Comparison of ENCODE assay signal across 18 mouse cellular contexts in genomic region chr19:56321303-56321920, GRCm38 (mm10). TPM values are rescaled to one million over a fixed set of nuclear protein-coding genes. Genes with fewer than 3 reads are reported as not detected.
DNase-seq lines count a peak whose midpoint lies in the region; ATAC-seq and TF ChIP-seq lines count a peak whose summit lies in the region.
"Had no signal": no experiment of that assay in that cellular context is flagged by ENCODE, and none has a peak within 500 bp of the region (broad histone marks: within the 10 kb centered on the region; RNA-seq: fewer than 3 reads in every experiment).

No protein-coding gene starts in this region.

- no peak overlapping the region for H3K4me3 ChIP-seq in kidney, embryonic 15.5 days (replicated peaks)
- no peak overlapping the region for H3K4me3 ChIP-seq in embryonic facial prominence, embryonic 14.5 days (ENCODE audit: low read depth, low read length)
- H3K4me3 ChIP-seq in forebrain, postnatal 0 days (ENCODE audit: low read depth, low read length) = no peak overlapping the region
- H3K4me3 ChIP-seq in stomach, postnatal 0 days (ENCODE audit: low read depth, low read length) = no peak overlapping the region
- H3K4me3 ChIP-seq: forebrain, embryonic 15.5 days; limb, embryonic 12.5 days had no signal

- no peak for TF ChIP-seq EP300 in stomach, postnatal 0 days (optimal IDR thresholded peaks at IDR 0.05)

- peaks cover 24% of the 10 kb centered on the region for H3K4me1 ChIP-seq in kidney, embryonic 15.5 days
- peaks cover 25% of the 10 kb centered on the region for H3K4me1 ChIP-seq in embryonic facial prominence, embryonic 14.5 days (ENCODE audit: control insufficient read depth, insufficient read depth, low read length)
- H3K4me1 ChIP-seq in forebrain, postnatal 0 days (ENCODE audit: insufficient read depth) = no peaks in the 10 kb centered on the region
- no peaks in the 10 kb centered on the region for H3K4me1 ChIP-seq in stomach, postnatal 0 days (replicated peaks; ENCODE audit: control insufficient read depth, insufficient read depth)

- 69% methylated on average over 12 of the region's 12 CpGs for WGBS in kidney, embryonic 15.5 days
- WGBS in embryonic facial prominence, embryonic 14.5 days = 63% methylated on average over 12 of the region's 12 CpGs
- 65% methylated on average over 12 of the region's 12 CpGs for WGBS in forebrain, postnatal 0 days
- 85% methylated on average over 12 of the region's 12 CpGs for WGBS in stomach, postnatal 0 days

- no peak overlapping the region for H3K4me2 ChIP-seq in kidney, embryonic 15.5 days
- H3K4me2 ChIP-seq in embryonic facial prominence, embryonic 14.5 days (ENCODE audit: low read depth, low read length) = no peak overlapping the region
- H3K4me2 ChIP-seq in forebrain, postnatal 0 days (ENCODE audit: low read depth) = no peak overlapping the region
- H3K4me2 ChIP-seq in stomach, postnatal 0 days (replicated peaks; ENCODE audit: low read depth) = no peak overlapping the region
- H3K4me2 ChIP-seq: forebrain, embryonic 15.5 days; hindbrain, embryonic 14.5 days had no signal

- H3K27ac ChIP-seq in kidney, embryonic 15.5 days = no peak overlapping the region
- no peak overlapping the region for H3K27ac ChIP-seq in embryonic facial prominence, embryonic 14.5 days (replicated peaks; ENCODE audit: low read depth, low read length)
- H3K27ac ChIP-seq in forebrain, postnatal 0 days (ENCODE audit: low read depth, low read length) = no peak overlapping the region
- no peak overlapping the region for H3K27ac ChIP-seq in stomach, postnatal 0 days (replicated peaks)
- H3K27ac ChIP-seq: forebrain, embryonic 15.5 days; hindbrain, embryonic 14.5 days; limb, embryonic 12.5 days had no signal

- 0 out of 2 replicates have a peak, but pooled peaks cover 4% of the 10 kb centered on the region for H3K27me3 ChIP-seq in kidney, embryonic 15.5 days
- H3K27me3 ChIP-seq in embryonic facial prominence, embryonic 14.5 days (replicated peaks; ENCODE audit: control insufficient read depth, insufficient read depth, low read length) = no peaks in the 10 kb centered on the region
- no peaks in the 10 kb centered on the region for H3K27me3 ChIP-seq in forebrain, postnatal 0 days (ENCODE audit: insufficient read depth, low read length)
- H3K27me3 ChIP-seq in stomach, postnatal 0 days (ENCODE audit: control insufficient read depth, insufficient read depth, low read length) = no peaks in the 10 kb centered on the region
- H3K27me3 ChIP-seq: forebrain, embryonic 15.5 days; Patski had no signal

- H3K36me3 ChIP-seq in kidney, embryonic 15.5 days = no peaks in the 10 kb centered on the region
- no peaks in the 10 kb centered on the region for H3K36me3 ChIP-seq in embryonic facial prominence, embryonic 14.5 days (ENCODE audit: control insufficient read depth, insufficient read depth, low read length)
- H3K36me3 ChIP-seq in forebrain, postnatal 0 days (ENCODE audit: insufficient read depth) = no peaks in the 10 kb centered on the region
- no peaks in the 10 kb centered on the region for H3K36me3 ChIP-seq in stomach, postnatal 0 days (ENCODE audit: control insufficient read depth, insufficient read depth, low read length)
- H3K36me3 ChIP-seq: forebrain, embryonic 15.5 days; limb, embryonic 12.5 days had no signal

- no peak for ATAC-seq in kidney, embryonic 15.5 days (replicated peaks; ENCODE audit: low FRiP score)
- ATAC-seq in embryonic facial prominence, embryonic 14.5 days (ENCODE audit: low read depth) = peak; percentile 50; the same call in 1 of the 2 replicates
- ATAC-seq in forebrain, postnatal 0 days = no peak
- ATAC-seq in stomach, postnatal 0 days (ENCODE audit: low FRiP score, low TSS enrichment) = no peak
- ATAC-seq: forebrain, embryonic 15.5 days; Patski had no signal

- no peak for TF ChIP-seq CTCF in forebrain, postnatal 0 days (IDR thresholded peaks at IDR 0.05; ENCODE audit: low read depth)
- TF ChIP-seq CTCF in stomach, postnatal 0 days (IDR thresholded peaks at IDR 0.05; ENCODE audit: low read depth) = no peak

- H3K9ac ChIP-seq in kidney, embryonic 15.5 days = no peak overlapping the region
- H3K9ac ChIP-seq in embryonic facial prominence, embryonic 14.5 days (ENCODE audit: low read depth, low read length) = no peak overlapping the region
- H3K9ac ChIP-seq in forebrain, postnatal 0 days = no peak overlapping the region
- H3K9ac ChIP-seq in stomach, postnatal 0 days (ENCODE audit: low read length) = no peak overlapping the region
- H3K9ac ChIP-seq: forebrain, embryonic 15.5 days; hindbrain, embryonic 14.5 days; limb, embryonic 12.5 days had no signal

- H3K9me3 ChIP-seq in kidney, embryonic 15.5 days (replicated peaks) = no peaks in the 10 kb centered on the region
- no peaks in the 10 kb centered on the region for H3K9me3 ChIP-seq in embryonic facial prominence, embryonic 14.5 days (ENCODE audit: control insufficient read depth, low read length)
- no peaks in the 10 kb centered on the region for H3K9me3 ChIP-seq in forebrain, postnatal 0 days (ENCODE audit: low read length)
- no peaks in the 10 kb centered on the region for H3K9me3 ChIP-seq in stomach, postnatal 0 days (ENCODE audit: control insufficient read depth, low read length)
- H3K9me3 ChIP-seq: forebrain, embryonic 15.5 days; limb, embryonic 12.5 days had no signal

- DNase-seq in kidney, adult 11 months = peak; percentile 25
- DNase-seq in brain, adult 2 months (ENCODE audit: low read depth, low spot score) = peak; percentile 8
- peak; percentile 65 for DNase-seq in embryonic facial prominence, embryonic 14.5 days (ENCODE audit: low spot score)
- peak; percentile 25 to 33 for DNase-seq in kidney, postnatal 36 days
- DNase-seq in ovary, postnatal 36 days (ENCODE audit: low spot score) = no peak
- no peak for DNase-seq in forebrain, postnatal 0 days
- DNase-seq in stomach, postnatal 0 days (ENCODE audit: low spot score) = no peak
- DNase-seq: B cell, adult 2 months; cerebellum, adult 11 months; gastrocnemius, postnatal 10 days; layer of hippocampus, postnatal 36 days had no signal

RNA-seq across cellular contexts. Expression of gene Habp2, which starts 34.5 kb away (rescaled TPM):
- 30.8 and 31.2 TPM in 2 replicates for polyA plus RNA-seq in kidney, embryonic 15.5 days (2015; fragmentation: Nextera tagmentation; extraction: Ambion mirVana)
- 0.26 and 0.54 TPM in 2 replicates for polyA plus RNA-seq in embryonic facial prominence, embryonic 14.5 days (2014; fragmentation: Nextera tagmentation; extraction: Ambion mirVana)
- not detected in 2 replicates for total RNA-seq in forebrain, postnatal 0 days (2014; rRNA removed)
- 0.06 TPM in 1 of 2 replicates, not detected in the other for polyA plus RNA-seq in forebrain, postnatal 0 days (2015; fragmentation: Nextera tagmentation; extraction: Ambion mirVana)
- polyA plus RNA-seq in stomach, postnatal 0 days (2015; fragmentation: Nextera tagmentation; extraction: Ambion mirVana) = 28.9 and 29.1 TPM in 2 replicates
- total RNA-seq: heart, adult 8-10 months; layer of hippocampus, postnatal 36 days; neutrophil, adult 5-6 weeks had no signal
- polyA plus RNA-seq: forebrain, embryonic 15.5 days; hindbrain, embryonic 14.5 days; limb, embryonic 12.5 days had no signal

Comparison
In these comparisons a context has a peak if more than half of its experiments do, and no peak if none do; other contexts are left out.
1. DNase-seq: peak in kidney, adult 11 months (single experiment), brain, adult 2 months (single experiment), embryonic facial prominence, embryonic 14.5 days (single experiment) and kidney, postnatal 36 days (2 of 2); none in ovary, postnatal 36 days (single experiment), forebrain, postnatal 0 days (single experiment) and stomach, postnatal 0 days (single experiment).
2. RNA of gene Habp2, which starts 34.5 kb away (polyA plus RNA-seq): 30.8 to 31.2 TPM in kidney, embryonic 15.5 days and 28.9 to 29.1 TPM in stomach, postnatal 0 days; 0.26 to 0.54 TPM in embryonic facial prominence, embryonic 14.5 days and 0.06 TPM in forebrain, postnatal 0 days; every median in the first group is over 10 times any median in the second.